Mouse (Mus musculus): ENCODE measurements around the gene Tenm2.

- TF ChIP-seq ZC3H11A (IDR thresholded peaks at IDR 0.05; ENCODE audit: low read depth, low read length) (no peak), POLR2A (IDR thresholded peaks at IDR 0.05; ENCODE audit: control insufficient read depth in 1 of 2, insufficient read depth in 1 of 2, low read depth in 1 of 2, low read length in 2 of 2, poor library complexity in 1 of 2) (no peak), ELF1 (IDR thresholded peaks at IDR 0.05; ENCODE audit: low read depth, low read length) (no peak), RAD21 (IDR thresholded peaks at IDR 0.05; ENCODE audit: low read depth, low read length) (no peak), GATA1 (IDR thresholded peaks at IDR 0.05; ENCODE audit: low read depth, low read length) (no peak), CTCF (IDR thresholded peaks at IDR 0.05 in 2 of 3, conservative IDR thresholded peaks at IDR 0.05 in 1 of 3; ENCODE audit: control insufficient read depth in 1 of 3, insufficient read depth in 1 of 3, low read depth in 2 of 3, low read length in 3 of 3, poor library complexity in 1 of 3, severe bottlenecking in 1 of 3) (no peak)
Observed at GRCm38 (mm10) chr11:36679361-36679760, 556.4 kb downstream of the Tenm2 start.

Data from MEL (cell line).